Mouse (Mus musculus): ENCODE measurements around the gene Gmeb2.

The Gmeb2 gene

GRCm38 (mm10) chr2:181220361-181220760 lies 67.5 kb downstream of the Gmeb2 start:
- no peak for DNase-seq

GRCm38 (mm10) chr2:181219538-181220216 lies 68.2 kb downstream of the Gmeb2 start, which contains the start of gene Fndc11:
Gene Fndc11 (plus strand): TSS chr2:181220013.
- DNase-seq, result peak; percentile 80 to 83

GRCm38 (mm10) chr2:181218881-181219485 lies 68.9 kb downstream of the Gmeb2 start:
- DNase-seq, result no peak

- DNase-seq, result no peak
These were observed 71.8 kb downstream of the Gmeb2 start for GRCm38 (mm10) chr2:181216037-181216436.

GRCm38 (mm10) chr2:181213021-181213445 lies 74.8 kb downstream of the Gmeb2 start, which contains the start of gene Srms:
Gene Srms (minus strand): TSS chr2:181213185.
- peak; percentile 33 to 47 for DNase-seq

- DNase-seq, result no peak
These were observed 75.3 kb downstream of the Gmeb2 start for GRCm38 (mm10) chr2:181212389-181213020.

GRCm38 (mm10) chr2:181206118-181206517 lies 81.7 kb downstream of the Gmeb2 start:
- DNase-seq, result no peak

- DNase-seq, result no peak
These were observed 82.2 kb downstream of the Gmeb2 start for GRCm38 (mm10) chr2:181205678-181206077.

GRCm38 (mm10) chr2:181202886-181203285 lies 84.9 kb downstream of the Gmeb2 start:
- DNase-seq, result no peak

- no peak for DNase-seq
These were observed 85.4 kb downstream of the Gmeb2 start, which contains the start of gene Ptk6 for GRCm38 (mm10) chr2:181202422-181202821. Gene Ptk6 (minus strand): TSS chr2:181202789.

GRCm38 (mm10) chr2:181201606-181202005 lies 86.2 kb downstream of the Gmeb2 start:
- no peak for DNase-seq
